Mouse (Mus musculus): ENCODE data around the gene Synj2. TPM values are rescaled to one million over a fixed set of nuclear protein-coding genes. Genes with fewer than 3 reads are reported as not detected.
A peak's percentile ranks its signal among the peaks of the same experiment; 100 is the strongest.
"Not testable (repeated sequence)": the region's sequence is repeated elsewhere in the genome, so short reads cannot be mapped to it uniquely, and the experiment has no call there.

Gene Synj2
- polyA plus RNA-seq, 1 experiment from 2014 or later: 2.5 TPM

DNA sequence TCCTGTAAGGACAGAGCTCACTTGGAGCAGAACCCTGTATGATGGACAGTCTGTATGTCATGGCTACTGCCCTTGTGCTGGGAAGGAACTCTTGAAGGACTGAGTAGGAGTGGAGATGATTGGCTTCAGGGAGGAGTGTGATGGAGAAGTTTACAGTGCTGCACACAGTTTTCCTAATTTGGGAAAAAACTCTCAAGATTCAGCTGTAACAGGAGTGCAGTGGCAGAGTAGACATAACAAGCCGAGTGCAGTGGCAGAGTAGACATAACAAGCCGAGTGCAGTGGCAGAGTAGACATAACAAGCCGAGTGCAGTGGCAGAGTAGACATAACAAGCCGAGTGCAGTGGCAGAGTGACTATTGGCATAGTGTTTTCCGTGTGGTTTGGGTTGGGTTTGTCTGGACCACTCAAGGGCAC is 80.3 kb downstream of the Synj2 start:
- not testable (repeated sequence) for H3K4me1 ChIP-seq (replicated peaks; ENCODE audit: control insufficient read depth, insufficient read depth, low read length); H3K27ac ChIP-seq (ENCODE audit: low read length); H3K9me3 ChIP-seq (ENCODE audit: control insufficient read depth, low read length); H3K9ac ChIP-seq (replicated peaks; ENCODE audit: low read depth, low read length); H3K27me3 ChIP-seq (replicated peaks; ENCODE audit: control insufficient read depth, insufficient read depth, low read length); H3K4me3 ChIP-seq (replicated peaks; ENCODE audit: low read length); H3K36me3 ChIP-seq (ENCODE audit: control insufficient read depth, insufficient read depth)
- ATAC-seq: 0 out of 2 replicates have a peak, but pooled peaks have one; percentile 28
- H3K4me2 ChIP-seq (ENCODE audit: low read length): peak overlapping the region; percentile 23; the same call in 1 of the 2 replicates
- WGBS: 42% methylated on average over 5 of the region's 5 CpGs

DNA sequence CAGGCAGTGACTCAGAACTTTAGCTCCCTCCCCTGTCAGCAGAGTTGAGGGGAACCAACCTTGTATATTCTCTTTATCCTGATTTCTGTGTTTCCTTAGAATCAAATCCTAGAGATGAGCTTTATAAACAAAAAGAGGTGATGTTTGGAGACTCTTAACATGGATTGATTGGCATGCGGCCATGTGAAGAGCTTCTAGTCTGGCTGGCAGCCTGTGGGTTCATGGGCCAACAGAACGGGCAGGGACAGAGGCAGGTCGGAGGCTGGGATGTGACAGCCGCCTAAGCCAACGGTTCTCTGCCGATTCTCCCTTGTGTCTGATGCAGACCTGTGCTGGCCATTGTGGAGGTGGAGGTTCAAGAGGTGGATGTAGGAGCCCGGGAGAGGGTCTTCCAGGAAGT is 84.8 kb downstream of the Synj2 start:
- no peak for ATAC-seq
- H3K27ac ChIP-seq (ENCODE audit: low read length): no peak overlapping the region
- H3K27me3 ChIP-seq (replicated peaks; ENCODE audit: control insufficient read depth, insufficient read depth, low read length): no peaks in the 10 kb centered on the region
- no peak overlapping the region for H3K9ac ChIP-seq (replicated peaks; ENCODE audit: low read depth, low read length)
- no peak overlapping the region for H3K4me3 ChIP-seq (replicated peaks; ENCODE audit: low read length)
- H3K4me1 ChIP-seq (replicated peaks; ENCODE audit: control insufficient read depth, insufficient read depth, low read length): no peaks in the 10 kb centered on the region
- 80% methylated on average over 7 of the region's 7 CpGs for WGBS
- no peaks in the 10 kb centered on the region for H3K9me3 ChIP-seq (ENCODE audit: control insufficient read depth, low read length)
- no peaks in the 10 kb centered on the region for H3K36me3 ChIP-seq (ENCODE audit: control insufficient read depth, insufficient read depth)
- H3K4me2 ChIP-seq (ENCODE audit: low read length): no peak overlapping the region

DNA sequence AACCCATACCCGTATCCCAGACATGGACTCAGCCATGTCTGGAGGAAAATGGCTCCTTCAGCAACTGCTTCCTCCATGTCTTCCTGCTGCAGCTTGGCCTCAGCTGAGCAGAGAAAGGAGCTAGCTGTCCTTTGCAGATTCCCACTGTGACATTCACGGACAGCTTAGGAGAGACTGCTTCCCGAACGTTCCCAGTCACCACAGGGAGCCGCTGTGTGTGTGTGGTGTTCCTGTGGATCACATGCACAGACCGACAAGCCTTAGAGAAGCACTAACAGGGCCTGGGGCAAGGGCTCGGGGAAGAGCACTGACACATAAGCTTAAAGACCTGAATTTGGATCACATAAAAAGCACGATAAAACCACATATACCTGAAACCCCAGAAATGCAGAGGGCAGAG is 94.6 kb downstream of the Synj2 start:
- Histone ChIP-seq H3K4me3 (replicated peaks; ENCODE audit: low read length) (no peak overlapping the region), H3K36me3 (ENCODE audit: control insufficient read depth, insufficient read depth) (no peaks in the 10 kb centered on the region), H3K4me1 (replicated peaks; ENCODE audit: control insufficient read depth, insufficient read depth, low read length) (no peaks in the 10 kb centered on the region), H3K4me2 (ENCODE audit: low read length) (no peak overlapping the region), H3K27me3 (replicated peaks; ENCODE audit: control insufficient read depth, insufficient read depth, low read length) (no peaks in the 10 kb centered on the region), H3K9me3 (ENCODE audit: control insufficient read depth, low read length) (no peaks in the 10 kb centered on the region), H3K9ac (replicated peaks; ENCODE audit: low read depth, low read length) (no peak overlapping the region), H3K27ac (ENCODE audit: low read length) (no peak overlapping the region)
- no peak for ATAC-seq
- WGBS: 32% methylated on average over 8 of the region's 8 CpGs

DNA sequence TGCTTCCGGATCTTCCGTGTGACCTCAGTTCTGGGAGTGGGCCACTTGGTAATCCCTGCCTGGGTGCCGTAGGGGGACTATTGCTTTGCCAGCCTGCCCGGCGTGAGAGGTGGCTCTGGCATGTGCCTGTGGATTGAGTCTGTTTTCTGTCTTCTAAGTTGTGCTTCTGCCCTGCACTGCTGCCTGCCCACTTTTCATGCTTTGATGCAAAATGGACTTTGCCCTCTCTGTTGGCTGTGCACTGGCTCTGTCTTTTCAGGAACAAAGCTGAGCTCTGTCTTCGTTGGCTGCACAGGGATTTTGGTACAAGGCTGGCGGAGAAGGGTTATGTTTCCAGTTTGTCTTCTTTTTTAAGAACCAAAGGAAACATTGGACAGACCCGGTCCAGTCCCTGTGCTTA is 95.4 kb downstream of the Synj2 start:
- no peak for ATAC-seq
- no peak overlapping the region for H3K4me2 ChIP-seq (ENCODE audit: low read length)
- no peaks in the 10 kb centered on the region for H3K9me3 ChIP-seq (ENCODE audit: control insufficient read depth, low read length)
- no peaks in the 10 kb centered on the region for H3K27me3 ChIP-seq (replicated peaks; ENCODE audit: control insufficient read depth, insufficient read depth, low read length)
- no peaks in the 10 kb centered on the region for H3K36me3 ChIP-seq (ENCODE audit: control insufficient read depth, insufficient read depth)
- WGBS: 87% methylated on average over 8 of the region's 8 CpGs
- no peak overlapping the region for H3K27ac ChIP-seq (ENCODE audit: low read length)
- no peak overlapping the region for H3K9ac ChIP-seq (replicated peaks; ENCODE audit: low read depth, low read length)
- H3K4me1 ChIP-seq (replicated peaks; ENCODE audit: control insufficient read depth, insufficient read depth, low read length): no peaks in the 10 kb centered on the region
- no peak overlapping the region for H3K4me3 ChIP-seq (replicated peaks; ENCODE audit: low read length)

DNA sequence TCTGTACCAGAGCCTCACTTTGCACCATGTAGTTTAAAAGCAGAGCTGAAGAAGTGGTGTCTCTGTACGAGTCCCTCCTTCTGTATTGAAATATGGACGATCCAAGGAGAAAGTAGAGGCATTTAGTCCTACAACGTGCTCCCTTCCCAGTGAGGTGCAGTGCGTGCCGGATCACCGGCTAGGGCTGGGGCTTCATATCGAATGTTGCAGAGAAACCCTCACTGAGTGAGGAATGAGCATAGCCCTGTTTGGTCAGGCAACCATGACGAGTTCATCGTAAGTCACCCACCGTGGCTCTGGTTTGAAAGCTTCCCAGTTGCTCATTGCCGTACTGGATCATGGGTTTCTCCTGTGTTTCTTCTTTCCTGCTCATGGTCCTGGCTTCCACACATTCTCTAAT is 95.8 kb downstream of the Synj2 start:
- ATAC-seq: no peak
- no peak overlapping the region for H3K4me3 ChIP-seq (replicated peaks; ENCODE audit: low read length)
- H3K27me3 ChIP-seq (replicated peaks; ENCODE audit: control insufficient read depth, insufficient read depth, low read length): no peaks in the 10 kb centered on the region
- no peaks in the 10 kb centered on the region for H3K4me1 ChIP-seq (replicated peaks; ENCODE audit: control insufficient read depth, insufficient read depth, low read length)
- WGBS: 90% methylated on average over 11 of the region's 11 CpGs
- H3K27ac ChIP-seq (ENCODE audit: low read length): no peak overlapping the region
- no peaks in the 10 kb centered on the region for H3K9me3 ChIP-seq (ENCODE audit: control insufficient read depth, low read length)
- no peak overlapping the region for H3K9ac ChIP-seq (replicated peaks; ENCODE audit: low read depth, low read length)
- no peaks in the 10 kb centered on the region for H3K36me3 ChIP-seq (ENCODE audit: control insufficient read depth, insufficient read depth)
- no peak overlapping the region for H3K4me2 ChIP-seq (ENCODE audit: low read length)

DNA sequence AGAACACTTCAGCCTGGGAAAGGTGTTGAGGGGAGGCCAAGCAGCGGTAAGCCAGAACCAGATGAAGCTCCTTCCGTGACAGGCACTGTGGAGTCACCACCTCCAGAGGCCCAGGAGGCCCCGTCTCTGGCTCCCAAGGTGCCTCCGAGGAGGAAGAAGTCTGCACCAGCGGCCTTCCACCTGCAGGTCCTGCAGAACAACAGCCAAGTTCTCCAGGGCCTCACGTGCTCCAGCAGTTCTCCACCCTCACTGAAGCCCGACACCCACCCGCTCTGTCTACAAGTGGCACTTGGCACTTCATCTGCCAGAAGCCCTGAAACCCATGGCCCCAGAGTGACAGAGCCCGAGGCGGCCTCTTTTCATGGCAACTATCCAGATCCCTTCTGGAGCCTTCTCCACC is 96.4 kb downstream of the Synj2 start:
- no peak overlapping the region for H3K4me2 ChIP-seq (ENCODE audit: low read length)
- WGBS: 82% methylated on average over 10 of the region's 10 CpGs

DNA sequence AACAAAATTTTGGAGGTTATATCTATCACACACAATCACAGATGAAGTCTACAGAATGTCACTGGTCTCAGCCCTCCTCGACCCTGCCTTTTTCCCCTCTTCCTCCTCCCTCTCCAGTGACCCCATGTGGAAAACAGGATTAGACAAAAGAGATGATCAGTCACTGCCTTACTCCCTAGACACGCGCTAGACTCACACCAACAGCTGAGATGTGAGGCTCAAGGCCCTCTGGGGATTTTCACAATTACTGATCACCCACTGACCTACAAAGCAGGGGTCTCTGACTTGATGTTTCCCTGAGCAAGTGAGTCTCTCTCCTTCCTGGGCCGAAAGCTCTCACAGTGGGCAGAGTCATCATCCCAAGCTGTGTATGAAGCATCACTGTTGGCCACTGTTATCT is 111.7 kb downstream of the Synj2 start:
- H3K27me3 ChIP-seq (replicated peaks; ENCODE audit: control insufficient read depth, insufficient read depth, low read length): no peaks in the 10 kb centered on the region
- H3K4me3 ChIP-seq (replicated peaks; ENCODE audit: low read length): no peak overlapping the region
- WGBS: 61% methylated on average over 4 of the region's 4 CpGs
- no peak overlapping the region for H3K27ac ChIP-seq (ENCODE audit: low read length)
- H3K36me3 ChIP-seq (ENCODE audit: control insufficient read depth, insufficient read depth): peaks cover 3% of the 10 kb centered on the region; the same call in 1 of the 2 replicates
- no peak for ATAC-seq
- H3K4me1 ChIP-seq (replicated peaks; ENCODE audit: control insufficient read depth, insufficient read depth, low read length): no peaks in the 10 kb centered on the region
- H3K9ac ChIP-seq (replicated peaks; ENCODE audit: low read depth, low read length): no peak overlapping the region
- no peak overlapping the region for H3K4me2 ChIP-seq (ENCODE audit: low read length)
- no peaks in the 10 kb centered on the region for H3K9me3 ChIP-seq (ENCODE audit: control insufficient read depth, low read length)

More for the DNA sequence above, 96.4 kb downstream of the Synj2 start:
- Histone ChIP-seq H3K9ac (replicated peaks; ENCODE audit: low read depth, low read length) (no peak overlapping the region), H3K4me1 (replicated peaks; ENCODE audit: control insufficient read depth, insufficient read depth, low read length) (no peaks in the 10 kb centered on the region), H3K36me3 (ENCODE audit: control insufficient read depth, insufficient read depth) (no peaks in the 10 kb centered on the region), H3K27me3 (replicated peaks; ENCODE audit: control insufficient read depth, insufficient read depth, low read length) (no peaks in the 10 kb centered on the region), H3K4me3 (replicated peaks; ENCODE audit: low read length) (no peak overlapping the region), H3K27ac (ENCODE audit: low read length) (no peak overlapping the region), H3K9me3 (ENCODE audit: control insufficient read depth, low read length) (no peaks in the 10 kb centered on the region)
- ATAC-seq: no peak

DNA sequence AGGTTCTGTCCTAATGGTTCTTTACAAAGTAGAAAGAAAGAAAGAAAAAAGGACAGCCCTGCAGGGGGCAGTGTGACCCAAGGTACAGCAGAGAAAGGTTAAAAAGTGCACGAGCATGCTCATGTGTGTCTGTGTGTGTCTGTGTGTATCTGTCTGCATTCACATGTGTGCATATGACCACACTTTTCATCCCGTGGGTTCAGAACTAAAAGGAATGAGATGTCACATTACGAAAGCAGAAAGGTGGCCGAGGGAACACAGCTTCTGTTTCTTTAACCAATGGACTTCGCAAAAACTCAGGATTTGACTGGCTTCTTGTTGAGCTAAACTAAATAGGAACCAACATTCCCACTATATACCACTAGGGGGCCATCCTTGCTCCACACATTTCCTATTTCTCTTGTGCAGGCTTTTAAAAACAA is 113.9 kb downstream of the Synj2 start:
- H3K4me3 ChIP-seq (replicated peaks; ENCODE audit: low read length): no peak overlapping the region
- no peak overlapping the region for H3K27ac ChIP-seq (ENCODE audit: low read length)
- H3K36me3 ChIP-seq (ENCODE audit: control insufficient read depth, insufficient read depth): peaks cover 3% of the 10 kb centered on the region; the same call in 1 of the 2 replicates
- H3K4me2 ChIP-seq (ENCODE audit: low read length): no peak overlapping the region
- WGBS: 20% methylated on average over 5 of the region's 5 CpGs
- no peaks in the 10 kb centered on the region for H3K4me1 ChIP-seq (replicated peaks; ENCODE audit: control insufficient read depth, insufficient read depth, low read length)
- no peak overlapping the region for H3K9ac ChIP-seq (replicated peaks; ENCODE audit: low read depth, low read length)
- ATAC-seq: no peak
- H3K9me3 ChIP-seq (ENCODE audit: control insufficient read depth, low read length): no peaks in the 10 kb centered on the region
- H3K27me3 ChIP-seq (replicated peaks; ENCODE audit: control insufficient read depth, insufficient read depth, low read length): no peaks in the 10 kb centered on the region

DNA sequence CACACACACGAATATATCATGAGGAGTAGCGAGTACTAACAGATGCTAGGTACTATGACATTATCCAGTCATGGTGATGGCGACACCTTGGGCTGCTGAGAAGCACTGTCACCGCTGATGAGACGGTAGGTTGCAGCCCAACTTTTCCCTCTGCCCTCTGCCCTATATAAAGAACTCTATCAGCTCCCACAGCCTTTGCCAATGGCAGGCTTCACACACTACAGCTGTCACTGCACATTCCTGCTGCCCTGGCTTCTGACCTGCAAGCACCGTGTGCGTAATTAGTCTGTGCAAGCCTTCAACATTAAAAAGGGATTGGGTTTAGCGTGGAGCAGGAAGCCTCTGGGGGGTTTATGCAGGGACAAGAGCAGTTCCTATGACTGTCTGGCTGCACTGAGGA is 121.7 kb downstream of the Synj2 start:
- Histone ChIP-seq H3K4me1 (replicated peaks; ENCODE audit: control insufficient read depth, insufficient read depth, low read length) (no peaks in the 10 kb centered on the region), H3K9me3 (ENCODE audit: control insufficient read depth, low read length) (no peaks in the 10 kb centered on the region), H3K36me3 (ENCODE audit: control insufficient read depth, insufficient read depth) (peaks cover 19% of the 10 kb centered on the region), H3K27ac (ENCODE audit: low read length) (no peak overlapping the region), H3K9ac (replicated peaks; ENCODE audit: low read depth, low read length) (no peak overlapping the region), H3K4me3 (replicated peaks; ENCODE audit: low read length) (no peak overlapping the region), H3K27me3 (replicated peaks; ENCODE audit: control insufficient read depth, insufficient read depth, low read length) (no peaks in the 10 kb centered on the region), H3K4me2 (ENCODE audit: low read length) (no peak overlapping the region)
- 90% methylated on average over 8 of the region's 8 CpGs for WGBS
- ATAC-seq: no peak

DNA sequence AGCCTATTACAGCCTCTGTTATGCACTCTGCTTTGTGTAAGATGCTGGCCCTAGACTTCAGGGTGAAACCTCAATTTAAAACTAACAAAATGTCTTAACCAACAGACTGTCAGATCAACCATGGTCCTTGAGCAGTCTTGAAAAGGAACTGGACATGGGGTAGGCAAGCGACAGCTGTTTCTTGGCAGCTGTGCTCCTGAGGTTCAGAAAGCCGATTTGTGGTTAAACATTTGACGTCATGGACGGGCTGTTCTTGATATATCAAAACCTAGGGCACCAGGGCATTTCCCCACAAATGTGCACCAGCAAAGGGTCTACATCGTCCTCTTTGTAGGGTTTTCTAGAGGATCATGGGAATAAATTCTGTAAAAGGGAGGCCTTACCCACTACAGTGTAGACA is 122.5 kb downstream of the Synj2 start:
- no peak overlapping the region for H3K27ac ChIP-seq (ENCODE audit: low read length)
- no peak overlapping the region for H3K4me2 ChIP-seq (ENCODE audit: low read length)
- peaks cover 19% of the 10 kb centered on the region for H3K36me3 ChIP-seq (ENCODE audit: control insufficient read depth, insufficient read depth)
- H3K4me3 ChIP-seq (replicated peaks; ENCODE audit: low read length): no peak overlapping the region
- H3K9ac ChIP-seq (replicated peaks; ENCODE audit: low read depth, low read length): no peak overlapping the region
- no peak for ATAC-seq
- H3K9me3 ChIP-seq (ENCODE audit: control insufficient read depth, low read length): no peaks in the 10 kb centered on the region
- WGBS: 95% methylated on average over 5 of the region's 5 CpGs
- H3K27me3 ChIP-seq (replicated peaks; ENCODE audit: control insufficient read depth, insufficient read depth, low read length): no peaks in the 10 kb centered on the region
- H3K4me1 ChIP-seq (replicated peaks; ENCODE audit: control insufficient read depth, insufficient read depth, low read length): no peaks in the 10 kb centered on the region
